Mouse (Mus musculus): ENCODE measurements around the gene Prl7a1.

The Prl7a1 gene

DNA sequence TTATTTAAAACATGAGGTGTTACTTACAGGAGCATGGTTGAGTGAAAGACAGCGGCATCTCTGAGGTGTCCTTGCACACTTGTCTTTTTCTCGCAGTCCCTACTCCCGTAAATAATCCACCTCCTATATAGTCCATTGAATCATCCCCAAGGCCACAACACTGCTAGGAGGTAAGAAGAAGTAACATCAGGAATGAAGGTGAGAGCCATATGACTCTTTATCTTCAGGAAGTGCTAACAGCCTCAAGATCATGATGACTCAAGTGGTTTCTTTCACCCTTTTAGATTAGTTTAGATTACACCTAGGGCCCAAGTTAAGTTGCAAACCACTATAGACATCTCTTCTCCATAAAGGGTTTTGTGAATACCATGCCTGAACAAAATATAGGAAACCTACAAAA, at the start of gene Prl7a1:
Prl7a1 (minus strand) TSS at position 101 of the 400 bp plus-strand sequence.
- no peak for DNase-seq (ENCODE audit: low spot score in 2 of 2)

DNA sequence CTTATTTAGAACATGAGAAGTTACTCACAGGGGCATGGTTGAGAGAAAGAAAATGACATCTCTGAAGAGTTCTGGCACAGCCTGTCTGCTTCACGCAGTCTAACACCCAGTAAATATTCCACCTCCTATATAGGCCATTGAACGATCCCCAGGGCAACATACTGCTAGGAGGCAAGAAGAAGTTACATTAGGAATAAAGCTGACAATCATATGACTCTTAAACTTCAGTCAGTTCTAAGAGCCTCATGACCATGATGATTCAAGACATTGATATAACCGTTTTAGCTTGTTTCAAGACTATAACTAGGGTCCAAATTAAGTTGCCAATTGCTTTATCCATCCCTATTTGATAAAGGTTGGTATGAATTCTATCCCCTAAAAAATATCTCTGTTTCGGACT, 25.6 kb upstream of the Prl7a1 start, which contains the start of gene Prl7a2:
Prl7a2 (minus strand) TSS at position 101 of the 400 bp plus-strand sequence.
- DNase-seq (ENCODE audit: low spot score in 2 of 2) = no peak

DNA sequence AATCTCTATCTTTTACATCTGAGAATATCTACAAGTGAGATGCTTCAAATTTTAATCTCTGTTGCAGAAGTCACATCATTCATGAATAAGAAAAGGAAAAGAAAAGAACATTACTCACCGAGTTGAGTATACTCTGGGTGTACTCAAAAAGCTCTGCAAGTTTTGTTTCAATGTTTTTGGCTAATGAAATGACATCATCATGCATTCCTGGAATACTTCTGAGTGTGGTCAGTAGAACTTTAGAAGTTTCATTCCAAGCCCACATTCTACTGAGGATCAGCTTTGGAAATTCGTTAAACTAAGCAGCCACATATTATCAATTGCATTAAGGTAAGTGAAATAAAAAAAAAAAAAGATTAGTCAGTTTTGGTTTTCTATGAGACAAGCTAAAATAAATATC, 18.5 kb upstream of the Prl7a1 start:
- DNase-seq (ENCODE audit: low spot score in 2 of 2) = no peak

DNA sequence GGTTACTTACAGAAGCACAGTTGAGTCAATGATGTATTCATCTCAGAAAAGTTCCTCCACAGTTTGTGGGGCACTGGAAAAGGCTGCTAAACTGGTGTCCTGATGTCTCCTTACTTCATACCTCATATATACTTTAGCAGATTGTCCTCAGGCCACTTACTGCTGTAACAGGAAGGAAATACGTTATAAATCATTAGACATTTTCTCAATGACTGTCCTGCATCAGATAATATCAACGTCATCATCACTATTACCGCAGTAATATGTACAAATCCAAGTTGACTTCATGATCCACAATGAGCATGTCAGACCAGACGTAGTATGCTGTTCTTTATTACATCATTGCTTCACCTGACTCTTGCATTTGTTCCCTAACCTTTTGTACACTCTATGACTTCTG, 31.8 kb downstream of the Prl7a1 start, which contains the start of gene Prl7b1:
Prl7b1 (minus strand) TSS at position 101 of the 400 bp plus-strand sequence.
- no peak for DNase-seq (ENCODE audit: low spot score in 2 of 2)
